Mouse (Mus musculus) CD4-positive helper T cell, adult 2 months (primary cell): ENCODE measurements around the gene Sephs2.
"Not testable (repeated sequence)": the region's sequence is repeated elsewhere in the genome, so short reads cannot be mapped to it uniquely, and the experiment has no call there.

Source experiments
- DNase-seq: peaks from one replicate; pipeline ENCODE4 v3.0.0-alpha.2; 2012; ENCODE audit warnings: low read depth, missing footprints, low spot score

Gene Sephs2

DNA sequence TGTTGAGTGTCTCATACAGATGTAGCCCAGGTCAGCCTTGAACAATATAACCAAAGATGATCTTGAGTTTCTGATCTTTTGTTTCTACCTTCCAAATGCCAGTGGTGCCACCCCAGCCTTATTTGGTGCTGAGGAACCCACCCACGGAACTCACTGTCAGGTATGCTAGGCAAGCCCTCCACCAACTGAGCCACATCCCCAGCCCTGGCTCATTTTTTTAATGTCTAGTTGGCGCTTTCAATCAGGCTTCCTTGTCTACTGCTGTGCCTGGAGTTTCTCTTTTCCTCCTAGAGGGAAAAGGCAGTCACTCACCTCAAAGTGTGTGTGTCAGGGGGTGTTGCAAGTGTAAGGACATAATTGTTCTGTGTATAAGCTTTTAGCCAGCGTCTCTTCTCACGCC, 2.8 kb downstream of the Sephs2 start:
- no peak for DNase-seq

DNA sequence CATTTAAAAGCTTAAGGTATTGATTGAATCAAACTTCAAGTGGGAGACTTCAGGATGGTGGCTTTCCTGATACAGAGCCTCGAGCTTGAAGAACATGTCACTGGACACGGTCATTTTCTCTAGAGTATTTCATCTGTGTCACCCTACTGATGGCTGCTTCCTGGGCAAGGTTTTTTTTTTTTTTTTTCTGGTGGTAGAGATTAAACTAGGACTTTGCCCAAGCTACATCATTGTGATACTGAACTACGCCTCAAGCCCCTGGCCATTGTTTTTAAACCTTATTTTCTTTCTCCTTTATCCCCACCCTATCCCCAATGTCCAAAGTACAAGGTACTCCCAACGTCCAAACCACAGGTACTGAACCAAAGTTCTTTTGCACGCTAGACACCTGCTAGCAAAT, 3.2 kb downstream of the Sephs2 start:
- no peak for DNase-seq

DNA sequence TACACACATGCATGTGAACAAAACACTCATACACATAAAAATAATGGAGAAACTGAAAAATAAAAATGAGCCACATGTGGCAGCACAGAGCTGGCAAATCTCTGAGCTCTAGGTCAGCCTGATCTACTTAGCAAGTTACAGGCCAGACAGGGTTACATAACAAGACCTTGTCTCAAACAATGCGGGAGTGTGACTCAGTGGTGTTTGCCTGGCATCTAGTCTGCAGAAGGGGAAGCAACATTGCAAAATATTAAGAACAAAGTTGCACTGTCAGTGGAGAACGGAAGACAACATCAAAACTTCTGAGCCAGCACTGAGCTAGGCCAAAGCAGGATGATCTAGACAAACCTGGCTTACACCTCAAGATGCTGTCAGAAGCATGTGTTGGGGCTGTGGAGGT, 3.6 kb downstream of the Sephs2 start:
- no peak for DNase-seq

DNA sequence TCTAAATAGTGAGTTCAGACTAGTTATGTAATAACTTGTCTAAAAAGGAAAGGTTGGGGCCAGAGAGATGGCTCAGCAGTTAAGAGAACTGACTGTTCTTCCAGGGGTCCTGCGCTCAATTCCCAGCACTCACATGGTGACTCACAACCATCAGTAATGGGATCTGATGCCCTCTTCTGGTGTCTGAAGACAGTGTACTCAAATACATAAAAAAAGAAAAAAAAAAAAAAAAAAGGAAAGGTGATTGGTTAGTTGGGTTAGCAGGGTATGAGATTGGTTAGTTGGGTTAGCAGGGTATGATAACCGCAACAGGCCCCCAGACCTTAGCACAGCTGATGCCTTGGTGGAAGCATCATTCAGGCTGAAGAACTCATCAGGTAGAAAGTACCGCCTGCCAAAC, 10.3 kb downstream of the Sephs2 start:
- no peak for DNase-seq

DNA sequence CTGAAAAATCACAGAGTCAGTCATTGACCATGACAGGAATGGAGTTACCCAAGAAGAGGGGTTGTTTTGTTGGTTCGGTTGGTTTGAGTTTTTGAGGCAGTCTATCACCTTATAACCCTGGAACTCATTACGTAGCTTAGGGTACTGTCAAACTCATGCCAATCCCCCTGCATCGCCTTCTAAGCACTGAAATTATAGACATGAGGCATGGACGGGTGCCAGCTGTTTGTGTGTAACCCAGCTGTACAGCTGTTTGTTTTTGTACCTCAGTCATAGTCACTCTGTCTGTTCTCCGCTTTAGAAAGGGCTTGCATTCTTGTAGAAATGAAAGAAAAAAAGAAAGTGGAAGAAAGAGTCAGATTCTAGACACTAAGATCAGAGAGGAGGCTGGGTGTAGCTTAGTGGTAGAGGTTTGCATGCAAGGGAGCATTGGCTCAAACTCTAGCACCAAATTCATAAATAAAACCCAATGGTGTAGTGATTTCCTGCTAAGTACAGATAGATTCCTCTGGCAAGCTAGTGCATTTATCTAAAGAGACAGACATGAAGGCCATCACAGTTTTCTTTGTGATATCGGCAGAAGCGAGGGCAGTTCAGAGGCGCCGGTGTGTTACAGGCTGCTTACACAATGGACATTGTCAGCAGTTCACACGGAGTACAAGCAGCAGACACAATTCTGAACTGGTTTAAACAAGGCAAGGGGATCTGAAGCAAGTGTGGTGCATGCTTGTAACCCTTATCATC, 11.5 kb downstream of the Sephs2 start:
- DNase-seq = no peak

DNA sequence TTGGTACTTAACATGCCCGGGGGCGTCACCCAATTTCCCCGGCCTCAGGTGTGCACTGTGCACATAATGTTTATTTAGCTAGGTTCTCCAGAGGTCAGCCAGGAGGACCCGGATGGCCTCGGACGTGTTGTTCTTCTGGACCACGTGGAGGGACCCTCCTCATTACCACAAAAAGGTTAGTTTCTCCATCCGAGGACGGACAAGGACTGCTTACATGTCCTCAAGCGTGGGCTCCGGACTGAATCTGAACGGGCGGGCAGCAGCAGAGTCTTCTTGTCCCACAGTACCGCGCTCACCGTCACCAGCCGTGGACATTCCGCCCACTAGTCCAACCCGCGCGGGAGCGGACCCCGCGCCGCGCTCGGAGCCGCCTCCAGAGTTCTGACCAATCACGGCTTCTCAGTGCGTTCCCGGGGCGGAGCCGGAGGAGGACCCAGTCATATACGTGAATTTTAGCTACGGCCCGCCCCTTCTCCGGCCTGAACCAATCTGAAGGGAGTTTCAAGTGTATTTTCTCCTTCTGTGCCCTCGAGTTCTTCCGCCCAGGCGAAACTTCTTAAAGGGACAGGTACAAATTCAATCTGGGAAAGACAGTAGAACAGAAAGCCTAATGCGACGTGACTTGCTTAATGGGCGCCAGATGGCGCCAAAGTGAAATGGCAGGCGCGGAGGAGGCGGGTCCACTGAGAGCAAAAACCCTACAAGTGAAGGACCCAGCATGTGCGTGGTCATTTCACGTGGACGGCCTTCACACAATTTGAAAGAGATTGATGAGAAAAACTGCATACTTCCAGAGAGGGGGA, 13.3 kb downstream of the Sephs2 start, which contains the start of gene Dctpp1:
Dctpp1 (minus strand) TSS at position 401 of the 803 bp plus-strand sequence.
- peak; percentile 99 for DNase-seq

DNA sequence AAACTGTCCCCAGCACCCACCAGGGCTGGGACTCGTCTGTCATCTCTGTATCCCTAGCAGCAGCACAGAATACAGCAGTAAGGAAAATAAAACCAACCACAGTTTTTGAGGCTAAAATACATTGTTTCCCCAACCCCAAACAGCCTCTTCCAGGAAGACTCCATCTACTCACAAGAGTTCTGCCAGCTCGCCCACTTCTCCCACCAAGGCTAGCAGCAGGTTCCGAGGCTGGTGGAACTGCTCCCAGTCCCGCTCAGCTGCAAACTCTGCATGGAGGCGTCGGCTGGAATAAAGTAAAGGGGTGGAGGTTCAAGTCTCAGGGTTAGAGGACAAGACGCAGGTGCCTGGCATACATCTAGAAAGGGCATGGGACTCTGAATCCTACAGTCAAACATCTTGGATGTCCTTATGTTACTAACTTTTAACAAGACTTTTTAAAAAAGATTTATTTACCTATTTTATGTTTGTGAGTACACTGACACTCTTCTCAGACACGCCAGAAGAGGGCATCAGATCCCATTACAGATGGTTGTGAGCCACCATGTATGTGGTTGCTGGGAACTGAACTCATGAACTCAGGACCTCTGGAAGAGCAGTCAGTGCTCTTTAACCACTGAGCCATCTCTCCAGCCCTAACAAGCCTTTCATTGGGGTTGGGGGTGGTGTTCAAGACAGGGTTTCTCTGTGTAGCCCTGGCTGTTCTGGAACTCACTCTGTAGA, 14.5 kb downstream of the Sephs2 start:
- no peak for DNase-seq

DNA sequence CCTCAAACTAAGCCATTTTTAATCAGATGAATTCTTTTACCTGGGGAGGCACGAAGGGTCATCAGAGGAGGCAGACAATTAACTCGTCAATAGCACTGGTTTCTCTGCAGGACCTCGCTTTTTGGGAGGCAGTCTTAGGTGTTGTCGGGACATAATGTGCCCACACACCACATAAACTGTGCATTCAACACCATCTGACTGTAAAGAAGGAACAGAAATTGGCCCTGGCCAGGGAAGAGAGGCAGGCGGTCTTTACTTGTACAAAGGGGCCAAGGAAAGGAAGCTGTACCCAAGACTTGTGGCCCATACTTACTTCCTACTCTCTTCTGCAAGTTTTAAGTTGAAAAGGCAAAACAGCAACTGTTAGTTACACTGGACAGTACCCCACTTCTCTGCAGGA, 17.3 kb downstream of the Sephs2 start:
- DNase-seq = no peak

DNA sequence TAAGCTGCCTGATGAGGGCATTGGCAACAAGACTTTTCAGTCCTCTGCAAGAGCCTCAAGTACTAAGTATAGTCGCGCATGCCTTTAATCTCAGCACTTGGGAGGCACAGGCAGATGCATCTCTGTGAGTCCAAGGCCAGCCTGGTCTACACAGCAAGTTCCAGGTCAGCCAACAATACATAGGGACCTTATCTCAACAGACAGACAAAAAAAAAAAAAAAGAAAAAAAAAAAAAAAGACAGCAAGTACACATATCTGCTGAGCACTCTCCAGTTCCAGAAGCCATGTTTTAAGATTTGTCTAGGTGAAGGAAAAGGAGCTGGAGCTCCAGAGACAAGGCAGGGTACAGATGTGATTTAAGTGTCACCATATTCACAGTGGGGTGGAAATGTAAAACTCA, 17.9 kb downstream of the Sephs2 start:
- no peak for DNase-seq

DNA sequence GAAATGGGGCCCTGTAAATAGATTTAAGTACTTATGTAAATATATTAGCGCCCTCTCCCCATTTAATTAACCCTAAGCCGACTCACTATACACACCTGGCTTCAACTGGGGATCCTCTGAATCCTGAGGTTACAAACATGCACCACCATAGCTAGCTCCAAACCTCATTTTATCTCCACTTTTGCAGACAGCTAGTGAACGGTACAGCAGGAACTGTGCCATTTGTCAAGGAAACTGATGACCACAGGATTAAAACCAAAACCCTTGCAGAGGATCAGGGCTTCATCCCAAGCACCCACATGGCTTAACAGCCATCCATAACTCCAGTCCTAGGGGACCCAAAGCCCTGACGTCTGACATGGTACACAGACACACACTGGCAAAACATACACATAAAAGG, 18.8 kb downstream of the Sephs2 start:
- no peak for DNase-seq

DNA sequence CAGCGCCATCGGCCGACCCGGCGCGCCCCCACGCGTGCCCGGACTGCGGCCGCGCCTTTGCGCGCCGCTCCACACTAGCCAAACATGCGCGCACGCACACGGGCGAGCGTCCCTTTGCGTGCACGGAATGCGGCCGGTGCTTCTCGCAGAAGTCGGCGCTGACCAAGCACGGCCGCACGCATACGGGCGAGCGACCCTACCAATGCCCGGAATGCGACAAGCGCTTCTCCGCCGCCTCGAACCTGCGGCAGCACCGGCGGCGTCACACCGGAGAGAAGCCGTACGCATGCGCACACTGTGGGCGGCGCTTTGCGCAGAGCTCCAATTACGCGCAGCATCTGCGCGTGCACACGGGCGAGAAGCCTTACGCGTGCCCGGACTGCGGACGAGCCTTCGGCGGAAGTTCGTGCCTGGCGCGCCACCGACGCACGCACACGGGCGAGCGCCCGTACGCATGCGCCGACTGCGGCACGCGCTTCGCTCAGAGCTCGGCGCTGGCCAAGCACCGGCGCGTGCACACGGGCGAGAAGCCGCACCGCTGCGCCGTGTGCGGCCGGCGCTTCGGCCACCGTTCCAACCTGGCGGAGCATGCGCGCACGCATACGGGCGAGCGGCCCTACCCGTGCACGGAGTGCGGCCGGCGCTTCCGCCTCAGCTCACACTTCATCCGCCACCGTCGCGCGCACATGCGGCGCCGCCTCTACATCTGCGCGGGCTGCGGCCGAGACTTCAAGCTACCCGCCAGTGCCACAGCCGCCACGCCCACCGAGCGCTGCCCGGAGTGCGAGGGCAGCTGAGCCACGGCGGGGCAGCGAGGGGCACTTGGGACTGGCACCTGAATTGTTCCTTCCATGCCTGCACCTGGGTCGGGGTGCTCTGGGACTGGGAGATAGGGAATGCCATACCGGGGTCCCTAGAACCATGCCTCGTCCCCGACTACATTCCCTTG, 19.8 kb downstream of the Sephs2 start:
- peak; percentile 99 for DNase-seq

DNA sequence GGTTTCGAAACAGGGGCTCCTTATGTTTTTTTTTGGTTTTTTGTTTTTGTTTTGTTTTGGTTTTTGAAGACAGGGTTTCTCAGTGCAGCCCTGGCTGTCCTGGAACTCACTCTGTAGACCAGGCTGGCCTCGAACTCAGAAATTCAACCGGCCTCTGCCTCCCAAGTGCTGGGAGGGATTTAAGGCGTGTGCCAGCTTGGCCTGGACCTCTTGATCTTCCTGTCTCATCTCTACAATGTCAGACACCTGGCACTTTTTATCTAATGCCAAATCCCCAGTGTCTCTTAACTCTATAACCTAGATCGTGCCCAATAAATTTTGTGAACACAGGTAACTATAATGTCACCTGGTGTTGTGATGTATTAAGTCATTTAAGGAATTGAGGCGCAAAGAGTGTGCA, 20.5 kb downstream of the Sephs2 start:
- no peak for DNase-seq

DNA sequence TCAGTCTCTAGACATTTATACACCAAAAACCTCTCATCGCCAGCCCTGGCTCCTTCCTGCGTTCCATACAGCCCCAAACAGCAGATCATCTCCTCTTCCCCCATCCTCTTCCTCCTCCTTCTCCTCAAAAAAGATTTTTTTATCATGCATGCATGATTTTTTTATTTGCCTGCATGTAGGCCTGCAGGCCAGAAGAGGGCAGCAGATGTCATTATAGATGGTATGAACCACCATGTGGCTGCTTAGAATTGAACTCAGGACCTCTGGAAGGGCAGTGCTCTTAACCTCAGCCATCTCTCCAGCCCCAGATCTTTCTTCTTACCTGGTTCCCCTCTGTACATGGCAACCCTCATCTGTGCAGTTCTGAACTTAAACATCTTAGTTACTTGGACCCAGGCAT, 21.4 kb downstream of the Sephs2 start:
- peak; percentile 67 for DNase-seq

DNA sequence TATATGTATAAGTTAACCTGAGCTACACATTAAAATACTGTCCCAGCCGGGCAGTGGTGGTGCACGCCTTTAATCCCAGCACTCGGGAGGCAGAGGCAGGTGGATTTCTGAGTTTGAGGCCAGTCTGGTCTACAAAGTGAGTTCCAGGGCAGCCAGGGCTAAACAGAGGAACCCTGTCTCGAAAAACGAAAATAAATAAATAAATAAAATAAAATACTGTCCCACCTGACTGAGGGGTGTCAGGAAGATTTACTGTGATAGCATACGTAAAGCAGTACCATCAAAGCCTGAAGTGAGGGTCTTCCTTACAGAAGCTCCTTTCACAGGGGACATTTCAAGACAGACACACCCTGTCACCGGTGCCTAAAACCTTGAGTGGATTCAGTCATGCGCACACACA, 23.3 kb downstream of the Sephs2 start:
- not testable (repeated sequence) for DNase-seq

DNA sequence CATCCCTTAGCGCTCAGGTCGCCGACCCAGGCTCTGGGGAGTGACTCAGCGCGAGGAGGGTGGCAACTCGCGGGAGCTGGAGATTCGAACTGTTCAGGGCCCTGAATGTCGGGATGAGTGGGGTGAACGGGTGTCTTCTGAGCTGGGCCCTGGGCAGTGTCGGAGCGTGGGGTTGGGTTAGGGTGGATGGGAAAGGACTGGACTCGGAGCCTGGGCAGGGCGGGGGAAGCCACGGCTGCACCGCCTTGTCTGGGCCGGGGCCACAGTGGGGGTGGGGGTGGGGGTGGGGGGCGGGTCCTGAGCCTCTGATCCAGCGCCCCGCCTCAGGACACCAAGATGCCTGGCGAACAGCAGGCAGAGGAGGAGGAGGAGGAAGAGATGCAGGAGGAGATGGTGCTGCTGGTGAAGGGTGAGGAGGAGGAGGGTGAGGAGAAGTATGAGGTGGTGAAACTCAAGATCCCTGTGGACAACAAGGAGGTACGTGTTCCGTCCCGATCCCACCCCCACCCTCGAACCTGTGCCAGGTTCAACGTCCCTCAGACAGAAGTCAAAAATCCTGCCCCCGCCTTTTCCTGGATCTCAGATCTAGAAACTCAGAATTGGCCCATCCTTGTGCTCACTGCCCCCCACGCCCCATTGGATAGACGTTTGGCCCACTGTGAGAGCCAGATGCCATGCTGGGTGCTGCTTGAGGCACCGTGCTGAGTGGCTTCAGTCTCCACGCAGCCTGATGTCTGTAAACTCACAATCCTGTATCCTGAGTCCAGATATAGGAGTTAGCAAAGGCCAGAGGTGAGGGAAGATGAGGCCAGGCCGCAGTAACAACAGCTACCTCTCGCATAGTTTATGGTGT, 29.0 kb downstream of the Sephs2 start:
- DNase-seq = no peak

DNA sequence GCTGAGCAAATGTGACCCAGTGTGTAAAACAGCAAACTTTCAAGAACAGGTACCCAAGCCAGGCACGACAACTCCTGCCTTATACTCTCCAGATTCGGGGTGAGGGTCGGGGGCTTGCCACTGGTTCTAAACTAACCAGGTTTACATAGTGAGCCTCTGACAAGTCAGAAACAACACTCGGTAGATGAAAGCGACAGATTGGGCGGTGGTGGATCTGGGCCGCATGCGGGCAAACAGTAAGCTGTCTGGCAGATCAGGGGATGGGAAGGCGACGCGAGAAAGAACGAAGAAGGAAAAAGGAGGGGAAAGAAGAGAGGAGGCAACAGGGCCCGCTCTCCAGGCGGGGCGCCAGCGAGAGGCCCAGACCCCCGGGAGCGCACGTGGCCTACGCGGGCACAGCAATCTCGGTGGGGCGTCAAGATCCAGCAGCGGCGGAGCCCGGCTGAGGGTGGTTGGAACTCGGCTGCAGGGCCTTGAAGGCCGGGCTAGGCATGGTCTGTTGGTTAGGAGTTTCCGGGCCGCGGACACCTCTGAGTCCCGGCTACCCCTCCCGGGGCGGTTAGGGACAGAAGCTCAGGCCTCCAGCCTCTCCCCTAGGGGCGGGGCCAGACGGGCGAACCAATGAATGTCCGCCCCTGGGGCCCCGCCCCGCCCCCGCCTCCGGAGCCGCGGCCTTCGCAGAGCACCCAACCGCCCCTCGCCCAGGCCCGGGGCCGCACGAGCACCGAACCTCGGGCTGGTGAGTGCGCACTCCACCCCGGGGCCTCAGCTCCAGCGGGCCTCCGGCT, 29.8 kb downstream of the Sephs2 start, which contains the start of gene Zfp771:
Zfp771 (plus strand) TSS at position 405 of the 788 bp plus-strand sequence.
- peak; percentile 92 for DNase-seq

DNA sequence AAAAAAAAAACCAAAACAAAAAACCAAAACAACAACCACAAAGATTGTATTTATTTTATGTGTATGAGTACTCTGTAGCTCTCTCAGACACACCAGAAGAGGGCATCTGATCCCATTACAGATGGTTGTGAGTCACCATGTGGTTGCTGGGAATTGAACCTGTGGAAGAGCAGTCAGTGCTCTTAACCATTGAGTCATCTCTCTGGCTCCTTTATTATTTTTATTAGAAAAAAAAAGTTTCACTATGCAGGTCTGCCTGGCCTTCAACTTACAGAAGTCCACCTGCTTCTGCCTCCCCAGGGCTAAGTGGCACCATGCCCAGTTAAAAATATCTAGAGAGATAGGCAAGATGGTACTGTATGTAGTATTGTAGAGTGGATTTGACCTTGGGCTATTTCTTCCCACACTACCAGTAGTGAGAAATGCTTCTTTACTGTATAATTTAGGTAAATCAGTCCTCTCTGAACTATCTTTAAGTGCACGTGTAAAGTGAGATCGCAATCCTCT, 30.4 kb downstream of the Sephs2 start:
- DNase-seq = no peak

DNA sequence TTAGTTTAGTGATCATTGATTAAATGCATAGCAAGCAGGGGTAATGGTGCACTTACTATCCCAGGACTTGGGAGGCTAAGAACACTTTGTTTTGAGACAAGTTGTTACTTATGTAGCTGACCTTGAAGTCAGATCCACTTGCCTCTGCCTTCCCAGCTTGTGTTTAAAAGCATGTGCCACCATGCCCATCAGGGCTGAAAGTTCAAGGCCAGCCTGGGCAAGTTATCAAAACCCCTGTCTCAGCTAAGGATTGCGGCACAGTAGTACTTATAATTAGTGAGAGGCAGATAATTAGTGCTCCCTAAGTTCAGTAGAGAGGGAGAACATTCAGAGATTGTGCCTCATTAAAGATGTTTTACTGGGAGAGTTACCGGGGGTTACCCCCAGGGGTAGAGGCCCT, 39.1 kb downstream of the Sephs2 start:
- DNase-seq = no peak

DNA sequence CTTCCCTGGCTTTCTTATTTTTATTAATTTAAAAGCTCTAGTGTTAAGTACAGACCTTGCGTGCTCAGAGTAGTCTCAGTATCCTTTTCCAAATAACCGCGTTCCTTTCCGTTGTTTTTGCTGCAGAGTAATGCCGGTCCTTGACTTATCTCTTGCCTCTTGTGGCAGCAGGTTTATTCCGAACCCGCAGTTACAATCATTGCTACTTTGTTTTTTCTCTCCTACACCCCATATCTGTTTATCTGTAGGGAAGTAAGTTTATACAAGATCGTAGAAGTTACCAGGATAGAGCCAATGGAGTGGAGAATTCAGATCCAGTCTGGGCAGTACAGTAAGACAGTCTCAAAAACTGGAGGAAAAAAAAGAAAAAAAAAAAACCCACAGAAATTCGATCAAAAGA, 40.1 kb downstream of the Sephs2 start:
- no peak for DNase-seq
